Mouse (Mus musculus) ES-E14 (cell line): Measurements from ENCODE around the gene Npr2.

ENCODE experiments used
- CHD2 ChIP-seq: IDR thresholded peaks from 2 replicates; pipeline ENCODE4 v1.6.1; 2014; ENCODE audit warnings: mild to moderate bottlenecking, low read depth, low read length, inconsistent platforms
- HCFC1 ChIP-seq: IDR thresholded peaks from 2 replicates; pipeline ENCODE4 v1.6.1; 2012; ENCODE audit warnings: low read length, inconsistent platforms, borderline replicate concordance; ENCODE audit not compliant: insufficient read depth
- MAFK ChIP-seq: IDR thresholded peaks from 2 replicates; pipeline ENCODE4 v1.6.1; 2014; ENCODE audit warnings: mild to moderate bottlenecking, low read depth, low read length, inconsistent platforms; ENCODE audit not compliant: insufficient read depth
- ZC3H11A ChIP-seq: IDR thresholded peaks from 2 replicates; pipeline ENCODE4 v1.6.1; 2012; ENCODE audit warnings: low read depth, mild to moderate bottlenecking, inconsistent platforms, low read length, borderline replicate concordance

- TF ChIP-seq CHD2 = no peak
- no peak for TF ChIP-seq HCFC1
- no peak for TF ChIP-seq MAFK
- no peak for TF ChIP-seq ZC3H11A
Measured at GRCm38 (mm10) chr4:43591961-43592360, 39.8 kb upstream of the Npr2 start.
